Mouse (Mus musculus) adrenal gland, adult 18-20 months (tissue): ENCODE data around the gene Ankrd6. TPM values are rescaled to one million over a fixed set of nuclear protein-coding genes. Genes with fewer than 3 reads are reported as not detected.
A peak's percentile ranks its signal among the peaks of the same experiment; 100 is the strongest.

Source experiments
- DNase-seq, 2 experiments: peaks; one replicate each; pipeline ENCODE4 v3.0.0; 2021 to 2022; ENCODE audit warnings: low spot score in 2 of 2
- total RNA-seq, 2 experiments: library from RNA; stranded (reverse); gene quantifications; 1 replicate in 1 of 2; 2 replicates in 1 of 2; pipeline ENCODE4 v1.2.3; 2021

Gene Ankrd6
- total RNA-seq, 2 experiments from 2014 or later: 2.0 to 3.3 TPM

GRCm38 (mm10) chr4:32862011-32862750, 88.5 kb downstream of the Ankrd6 start:
- no peak for DNase-seq

GRCm38 (mm10) chr4:32860184-32860965, 90.3 kb downstream of the Ankrd6 start:
- no peak for DNase-seq

GRCm38 (mm10) chr4:32855580-32855979, 95.1 kb downstream of the Ankrd6 start:
- no peak for DNase-seq

GRCm38 (mm10) chr4:32854956-32855355, 95.7 kb downstream of the Ankrd6 start:
- no peak for DNase-seq

- DNase-seq: no peak
Measured at GRCm38 (mm10) chr4:32853609-32854188, 96.9 kb downstream of the Ankrd6 start.

- DNase-seq: no peak
Measured at GRCm38 (mm10) chr4:32852819-32853218, 97.8 kb downstream of the Ankrd6 start.

- no peak for DNase-seq
Measured at GRCm38 (mm10) chr4:32852294-32852693, 98.3 kb downstream of the Ankrd6 start.

- DNase-seq: no peak
Measured at GRCm38 (mm10) chr4:32838401-32838800, 112.2 kb downstream of the Ankrd6 start.

GRCm38 (mm10) chr4:32836071-32836470, 114.6 kb downstream of the Ankrd6 start:
- no peak for DNase-seq

- DNase-seq: no peak
Measured at GRCm38 (mm10) chr4:32834541-32834940, 116.1 kb downstream of the Ankrd6 start.

GRCm38 (mm10) chr4:32833494-32834282, 117.0 kb downstream of the Ankrd6 start:
- no peak for DNase-seq

GRCm38 (mm10) chr4:32829316-32829715, 121.3 kb downstream of the Ankrd6 start:
- DNase-seq: no peak

GRCm38 (mm10) chr4:32828385-32829077, 122.1 kb downstream of the Ankrd6 start:
- no peak for DNase-seq

- DNase-seq: no peak
Measured at GRCm38 (mm10) chr4:32826925-32827324, 123.7 kb downstream of the Ankrd6 start.

- no peak for DNase-seq
Measured at GRCm38 (mm10) chr4:32824254-32824653, 126.4 kb downstream of the Ankrd6 start.

GRCm38 (mm10) chr4:32820676-32821075, 130.0 kb downstream of the Ankrd6 start:
- no peak for DNase-seq

GRCm38 (mm10) chr4:32817478-32817877, 133.2 kb downstream of the Ankrd6 start:
- no peak for DNase-seq

- no peak for DNase-seq
Measured at GRCm38 (mm10) chr4:32800577-32801170, 150.0 kb downstream of the Ankrd6 start.

- DNase-seq: peak; percentile 67 to 75
Measured at GRCm38 (mm10) chr4:32799966-32800576, 150.6 kb downstream of the Ankrd6 start, which contains the start of gene Lyrm2. TSS of gene Lyrm2 (plus strand) at chr4:32800253.

GRCm38 (mm10) chr4:32798976-32799375, 151.7 kb downstream of the Ankrd6 start:
- DNase-seq: no peak
